Mouse (Mus musculus) spleen, adult 2 months (tissue): ENCODE measurements at regions not wholly inside any gene's neighbourhood (a gene's known extent, or its start where the extent isn't known, plus 50 kb on each side); places are given as distances from the start of the nearest gene placed in this dataset.

Experiments
- DNase-seq, 2 experiments: peaks; one replicate each; pipeline versions ENCODE4 v3.0.0 to v3.0.0-alpha.2; 2012 to 2021; ENCODE audit warnings: low spot score in 2 of 2, low read depth in 1 of 2
- H3K27ac ChIP-seq: fragments of 200-500 bp; 2 replicates; pipeline ENCODE4 v1.5.1; 2012; ENCODE audit warnings: low read length, inconsistent platforms; ENCODE audit not compliant: insufficient read depth
- H3K27me3 ChIP-seq: fragments of 200-500 bp; 2 replicates; pipeline ENCODE4 v1.6.1; 2012; ENCODE audit warnings: mild to moderate bottlenecking, moderate library complexity, low read length, inconsistent platforms; ENCODE audit not compliant: control insufficient read depth, insufficient read depth
- H3K36me3 ChIP-seq: fragments of 200-500 bp; 2 replicates; pipeline ENCODE4 v1.6.1; 2012; ENCODE audit warnings: mild to moderate bottlenecking, low read length, inconsistent platforms; ENCODE audit not compliant: control insufficient read depth, insufficient read depth
- H3K4me1 ChIP-seq: fragments of 200-500 bp; 2 replicates; pipeline ENCODE4 v1.6.1; 2011; ENCODE audit warnings: inconsistent platforms; ENCODE audit not compliant: control insufficient read depth, insufficient read depth, insufficient read length
- H3K4me3 ChIP-seq: fragments of 200-500 bp; 2 replicates; pipeline ENCODE4 v1.5.1; 2011; ENCODE audit warnings: mild to moderate bottlenecking, inconsistent platforms; ENCODE audit not compliant: insufficient read depth, insufficient read length; ENCODE audit errors: extremely low read depth
- CTCF ChIP-seq: fragments of 200-500 bp; IDR thresholded peaks from 2 replicates; pipeline ENCODE4 v1.5.1; 2011; ENCODE audit warnings: mild to moderate bottlenecking, inconsistent platforms; ENCODE audit not compliant: insufficient read depth, insufficient read length, insufficient replicate concordance; ENCODE audit errors: extremely low read depth
- POLR2A ChIP-seq: fragments of 200-500 bp; IDR thresholded peaks from 2 replicates; pipeline ENCODE4 v1.6.1; 2011; ENCODE audit warnings: low read depth, low read length, inconsistent platforms
- WGBS: fragments of 180-500 bp; shearing (Covaris S2); methylation state at CpG from one replicate; pipeline ENCODE4 v1.1.7; 2018; 5-methylcytosine and 5-hydroxymethylcytosine counted together

- 77% methylated on average over 4 of the region's 4 CpGs for WGBS
- Histone ChIP-seq H3K36me3 (no peaks in the 10 kb centered on the region), H3K4me1 (no peaks in the 10 kb centered on the region), H3K27ac (no peak overlapping the region), H3K27me3 (no peaks in the 10 kb centered on the region), H3K4me3 (no peak overlapping the region)
- DNase-seq, result no peak
- no peak for TF ChIP-seq CTCF
- TF ChIP-seq POLR2A, result no peak
Observed at GRCm38 (mm10) chr14:24973591-24973990, 485.4 kb upstream of the Zmiz1 start.

GRCm38 (mm10) chr14:24982489-24982888, 476.5 kb upstream of the Zmiz1 start:
- no peak overlapping the region for H3K4me3 ChIP-seq
- H3K4me1 ChIP-seq, result no peaks in the 10 kb centered on the region
- no peak for DNase-seq
- WGBS, result 87% methylated on average over 8 of the region's 8 CpGs
- H3K27ac ChIP-seq, result no peak overlapping the region
- TF ChIP-seq CTCF (no peak), POLR2A (no peak)
- H3K36me3 ChIP-seq, result no peaks in the 10 kb centered on the region
- H3K27me3 ChIP-seq, result no peaks in the 10 kb centered on the region

- no peak overlapping the region for H3K4me3 ChIP-seq
- TF ChIP-seq CTCF (no peak; the same call in 1 of the 2 replicates), POLR2A (no peak)
- no peak overlapping the region for H3K27ac ChIP-seq
- DNase-seq, result no peak
- H3K4me1 ChIP-seq, result no peaks in the 10 kb centered on the region
- no peaks in the 10 kb centered on the region for H3K27me3 ChIP-seq
- H3K36me3 ChIP-seq, result no peaks in the 10 kb centered on the region
Observed at GRCm38 (mm10) chr14:24983279-24983678, 475.7 kb upstream of the Zmiz1 start.

- H3K27ac ChIP-seq, result no peak overlapping the region
- 58% methylated on average over 6 of the region's 6 CpGs for WGBS
- H3K4me1 ChIP-seq, result no peaks in the 10 kb centered on the region
- no peak for DNase-seq
- no peaks in the 10 kb centered on the region for H3K27me3 ChIP-seq
- no peak overlapping the region for H3K4me3 ChIP-seq
- TF ChIP-seq POLR2A (no peak), CTCF (no peak)
- H3K36me3 ChIP-seq, result no peaks in the 10 kb centered on the region
Observed at GRCm38 (mm10) chr14:24985806-24986359, 473.1 kb upstream of the Zmiz1 start.

GRCm38 (mm10) chr14:24986404-24986803, 472.6 kb upstream of the Zmiz1 start:
- Histone ChIP-seq H3K4me3 (no peak overlapping the region), H3K36me3 (no peaks in the 10 kb centered on the region), H3K27ac (no peak overlapping the region), H3K4me1 (no peaks in the 10 kb centered on the region), H3K27me3 (no peaks in the 10 kb centered on the region)
- TF ChIP-seq POLR2A (no peak), CTCF (no peak)
- no peak for DNase-seq
- 83% methylated on average over 4 of the region's 4 CpGs for WGBS

- DNase-seq, result no peak
- 69% methylated on average over 21 of the region's 21 CpGs for WGBS
- no peak for TF ChIP-seq POLR2A
- no peak for TF ChIP-seq CTCF
- H3K36me3 ChIP-seq, result no peaks in the 10 kb centered on the region
- no peaks in the 10 kb centered on the region for H3K4me1 ChIP-seq
- H3K27ac ChIP-seq, result no peak overlapping the region
- no peaks in the 10 kb centered on the region for H3K27me3 ChIP-seq
- no peak overlapping the region for H3K4me3 ChIP-seq
Observed at GRCm38 (mm10) chr14:24993751-24994658, 465.0 kb upstream of the Zmiz1 start.

- TF ChIP-seq CTCF (no peak), POLR2A (no peak)
- WGBS, result 90% methylated on average over 7 of the region's 7 CpGs
- DNase-seq, result no peak
Observed at GRCm38 (mm10) chr14:24995226-24995625, 463.8 kb upstream of the Zmiz1 start.

More at GRCm38 (mm10) chr14:24995226-24995625, 463.8 kb upstream of the Zmiz1 start:
- Histone ChIP-seq H3K4me3 (no peak overlapping the region), H3K4me1 (no peaks in the 10 kb centered on the region), H3K27ac (no peak overlapping the region), H3K27me3 (no peaks in the 10 kb centered on the region), H3K36me3 (no peaks in the 10 kb centered on the region)
